Mouse (Mus musculus): ENCODE results near the gene Sphk1.

DNA sequence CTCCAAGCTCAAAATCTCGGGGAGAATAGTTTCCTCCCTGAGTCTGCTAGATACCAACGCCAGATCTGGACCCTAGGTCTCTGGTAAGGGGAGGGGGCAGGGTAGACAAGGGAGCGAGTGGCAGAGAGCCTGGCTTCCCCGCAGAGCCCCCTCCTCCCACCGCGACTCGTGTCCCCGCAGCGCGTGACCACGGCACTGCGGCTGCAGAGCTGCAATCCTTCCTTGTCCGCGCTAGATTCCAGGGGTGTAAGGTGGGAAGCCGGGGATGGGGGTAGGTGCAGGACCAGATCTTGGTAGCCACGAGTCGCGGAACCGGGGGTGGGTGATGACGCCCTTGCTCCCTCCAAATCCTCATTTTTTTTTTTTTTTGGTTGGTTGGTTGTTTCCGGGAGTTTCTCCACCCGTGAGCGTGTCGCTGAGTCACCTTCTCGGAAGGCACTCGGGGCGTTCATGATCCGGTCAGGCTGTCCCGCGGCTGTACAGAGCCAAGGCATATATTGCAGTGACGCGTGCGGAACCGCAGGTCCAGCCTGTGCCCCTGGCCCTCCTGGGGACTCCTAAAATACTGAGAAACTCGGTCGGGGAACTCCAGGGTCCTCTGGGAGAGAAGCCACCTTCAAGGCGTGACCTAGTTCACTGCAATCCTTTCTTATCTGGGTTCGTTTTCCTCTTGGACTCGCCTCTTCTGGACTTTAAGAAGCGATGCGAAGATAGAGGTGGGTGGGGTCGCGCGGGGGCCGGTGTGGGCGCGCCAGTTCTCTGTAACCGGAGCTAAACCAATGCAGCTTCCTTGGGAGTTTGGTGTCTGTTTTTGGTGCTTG is 856 bp downstream of the Sphk1 start:
- TF ChIP-seq CTCF (IDR thresholded peaks at IDR 0.05; ENCODE audit: control insufficient read depth, insufficient read depth, insufficient replicate concordance, low read depth, low read length) (no peak), POLR2A (IDR thresholded peaks at IDR 0.05; ENCODE audit: control insufficient read depth, low read depth, low read length) (no peak)

Measured in testis, adult 2 months (tissue).